In the genomic region with DNA sequence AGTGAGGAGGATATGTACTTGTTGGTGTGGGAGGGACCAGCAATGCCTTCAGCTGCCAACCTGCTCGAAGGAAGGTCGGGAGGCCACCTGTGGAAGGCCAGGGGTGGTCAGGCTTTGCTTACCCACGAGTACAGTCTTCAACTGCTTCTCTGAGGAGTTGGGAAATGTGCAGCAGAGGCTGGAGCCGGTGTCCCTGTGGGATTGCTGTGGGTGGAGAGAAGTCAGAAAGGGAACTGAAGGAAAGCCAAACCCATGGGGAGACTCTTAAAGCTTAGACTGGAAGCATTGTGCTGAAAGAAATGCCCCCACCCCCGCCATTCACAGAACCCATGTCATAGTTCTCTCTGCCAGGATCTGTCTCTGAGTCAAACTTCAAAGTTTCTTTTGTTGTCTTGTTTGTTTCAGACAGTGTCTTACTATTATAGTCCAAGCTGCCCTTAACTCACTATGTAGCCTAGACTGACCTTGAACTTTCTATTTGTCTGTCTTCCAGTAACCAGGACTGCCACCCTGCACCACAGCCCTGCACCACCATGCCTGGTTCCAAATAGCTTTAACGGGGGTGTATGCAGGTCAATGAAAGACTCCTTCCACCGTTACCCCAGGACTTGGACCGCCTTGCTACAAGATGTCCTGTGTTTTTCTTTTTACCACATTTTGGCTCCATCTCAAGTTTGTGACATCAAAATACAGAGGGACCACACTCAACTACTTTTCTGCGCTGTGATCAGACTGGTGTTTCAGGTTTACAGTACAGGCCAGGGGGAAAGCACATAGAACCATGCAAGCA, we compare ENCODE assay signal across 10 mouse cellular contexts.
A peak's percentile ranks its signal among the peaks of the same experiment; 100 is the strongest.
DNase-seq lines count a peak whose midpoint lies in the region; ATAC-seq and TF ChIP-seq lines count a peak whose summit lies in the region.
"Had no signal": no experiment of that assay in that cellular context is flagged by ENCODE, and none has a peak within 500 bp of the region (broad histone marks: within the 10 kb centered on the region; RNA-seq: fewer than 3 reads in every experiment).

No protein-coding gene starts in this region.

- 71% methylated on average over 9 of the region's 9 CpGs for WGBS in hindbrain, embryonic 10.5 days
- 73% methylated on average over 9 of the region's 9 CpGs for WGBS in hindbrain, embryonic 13.5 days
- WGBS in heart, postnatal 0 days: 56% methylated on average over 9 of the region's 9 CpGs
- 65% methylated on average over 9 of the region's 9 CpGs for WGBS in stomach, embryonic 16.5 days

- no peak for DNase-seq in hindbrain, embryonic 10.5 days (ENCODE audit: low spot score)
- DNase-seq in right cerebral cortex, adult 18-20 months: peak; percentile 33
- DNase-seq in right cerebral cortex, postnatal 25 days: no peak
- no peak for DNase-seq in heart, postnatal 0 days (ENCODE audit: low spot score)
- DNase-seq in embryo, embryonic 11 days: no peak
- no peak for DNase-seq in MN1 (ENCODE audit: low spot score)

- no peak for TF ChIP-seq EP300 in heart, postnatal 0 days (IDR thresholded peaks at IDR 0.05; ENCODE audit: low read depth)

- no peak overlapping the region for H3K4me2 ChIP-seq in hindbrain, embryonic 13.5 days
- no peak overlapping the region for H3K4me2 ChIP-seq in heart, postnatal 0 days (ENCODE audit: low read depth, low read length)
- no peak overlapping the region for H3K4me2 ChIP-seq in stomach, embryonic 16.5 days (ENCODE audit: low read depth, low read length)
- H3K4me2 ChIP-seq: forebrain, embryonic 15.5 days had no signal

- no peaks in the 10 kb centered on the region for H3K9me3 ChIP-seq in hindbrain, embryonic 10.5 days
- no peaks in the 10 kb centered on the region for H3K9me3 ChIP-seq in hindbrain, embryonic 13.5 days
- no peaks in the 10 kb centered on the region for H3K9me3 ChIP-seq in heart, postnatal 0 days (replicated peaks; ENCODE audit: control insufficient read depth, low read length)
- no peaks in the 10 kb centered on the region for H3K9me3 ChIP-seq in stomach, embryonic 16.5 days (replicated peaks; ENCODE audit: control insufficient read depth, low read length)
- H3K9me3 ChIP-seq: forebrain, embryonic 15.5 days had no signal

- H3K36me3 ChIP-seq in hindbrain, embryonic 10.5 days: peaks cover 16% of the 10 kb centered on the region; the same call in 1 of the 2 replicates
- H3K36me3 ChIP-seq in hindbrain, embryonic 13.5 days: peaks cover 5% of the 10 kb centered on the region; the same call in 1 of the 2 replicates
- H3K36me3 ChIP-seq in heart, postnatal 0 days (replicated peaks; ENCODE audit: control insufficient read depth, insufficient read depth, low read length): no peaks in the 10 kb centered on the region
- no peaks in the 10 kb centered on the region for H3K36me3 ChIP-seq in stomach, embryonic 16.5 days (ENCODE audit: control insufficient read depth, insufficient read depth, low read length)
- H3K36me3 ChIP-seq: forebrain, embryonic 15.5 days had no signal

- no peak overlapping the region for H3K9ac ChIP-seq in hindbrain, embryonic 13.5 days
- no peak overlapping the region for H3K9ac ChIP-seq in heart, postnatal 0 days (replicated peaks; ENCODE audit: low read depth, low read length)
- H3K9ac ChIP-seq in stomach, embryonic 16.5 days (ENCODE audit: low read length): no peak overlapping the region
- H3K9ac ChIP-seq: forebrain, embryonic 15.5 days had no signal

- peaks cover 43% of the 10 kb centered on the region for H3K4me1 ChIP-seq in hindbrain, embryonic 10.5 days (replicated peaks)
- peaks cover 9% of the 10 kb centered on the region for H3K4me1 ChIP-seq in hindbrain, embryonic 13.5 days (replicated peaks)
- H3K4me1 ChIP-seq in heart, postnatal 0 days (ENCODE audit: control insufficient read depth, insufficient read depth): no peaks in the 10 kb centered on the region
- H3K4me1 ChIP-seq in stomach, embryonic 16.5 days (ENCODE audit: control insufficient read depth, insufficient read depth, low read length): peaks cover 17% of the 10 kb centered on the region; the same call in 1 of the 2 replicates
- H3K4me1 ChIP-seq: forebrain, embryonic 15.5 days had no signal

- no peaks in the 10 kb centered on the region for H3K27me3 ChIP-seq in hindbrain, embryonic 10.5 days (ENCODE audit: insufficient read depth, poor library complexity, severe bottlenecking)
- H3K27me3 ChIP-seq in hindbrain, embryonic 13.5 days: peaks cover 2% of the 10 kb centered on the region; the same call in 1 of the 2 replicates
- no peaks in the 10 kb centered on the region for H3K27me3 ChIP-seq in heart, postnatal 0 days (ENCODE audit: control insufficient read depth, insufficient read depth, low read length)
- H3K27me3 ChIP-seq in stomach, embryonic 16.5 days (ENCODE audit: control insufficient read depth, insufficient read depth, low read length): no peaks in the 10 kb centered on the region
- H3K27me3 ChIP-seq: forebrain, embryonic 15.5 days had no signal

- peak overlapping the region; percentile 62 for H3K27ac ChIP-seq in hindbrain, embryonic 10.5 days
- no peak overlapping the region for H3K27ac ChIP-seq in hindbrain, embryonic 13.5 days
- H3K27ac ChIP-seq in heart, postnatal 0 days (ENCODE audit: low read depth): peak overlapping the region; percentile 63; the same call in 1 of the 2 replicates
- H3K27ac ChIP-seq in stomach, embryonic 16.5 days (ENCODE audit: low read length): peak overlapping the region; percentile 80
- H3K27ac ChIP-seq: forebrain, embryonic 15.5 days; macrophage had no signal

- no peak for ATAC-seq in hindbrain, embryonic 13.5 days (ENCODE audit: low FRiP score)
- ATAC-seq in heart, postnatal 0 days (ENCODE audit: insufficient read depth, low read depth): 0 out of 2 replicates have a peak, but pooled peaks have one; percentile 18
- 0 out of 2 replicates have a peak, but pooled peaks have one; percentile 45 for ATAC-seq in stomach, embryonic 16.5 days (ENCODE audit: insufficient read depth, low FRiP score)
- ATAC-seq: forebrain, embryonic 15.5 days had no signal

- H3K4me3 ChIP-seq in hindbrain, embryonic 10.5 days: no peak overlapping the region
- H3K4me3 ChIP-seq in hindbrain, embryonic 13.5 days: no peak overlapping the region
- no peak overlapping the region for H3K4me3 ChIP-seq in heart, postnatal 0 days (ENCODE audit: low read depth, low read length)
- no peak overlapping the region for H3K4me3 ChIP-seq in stomach, embryonic 16.5 days (replicated peaks; ENCODE audit: low read length)
- H3K4me3 ChIP-seq: forebrain, embryonic 15.5 days had no signal

- no peak for TF ChIP-seq CTCF in heart, postnatal 0 days (IDR thresholded peaks at IDR 0.05; ENCODE audit: low read depth)
